Mouse (Mus musculus) left cerebral cortex, postnatal 4 days (tissue): Measurements from ENCODE around the gene Sirt7. TPM values are rescaled to one million over a fixed set of nuclear protein-coding genes. Genes with fewer than 3 reads are reported as not detected.

ENCODE experiments used
- DNase-seq: peaks from one replicate; pipeline ENCODE4 v3.0.0-alpha.2; 2022
- intact Hi-C: fragments of 180-260 bp; cut with DNase I; formaldehyde crosslinking; loops from one replicate; pipeline ENCODE4 v1.15.1; 2025
- total RNA-seq, 2 experiments: library from RNA; stranded (reverse); gene quantifications; 2 replicates each; pipeline ENCODE4 v1.2.3; 2021

Sirt7 gene
- total RNA-seq, 2 experiments from 2014 or later, result 37.5 to 38.0 TPM

- intact Hi-C loops, result no loop called here
Measured at GRCm38 (mm10) chr11:120642939-120643600, 18.0 kb upstream of the Sirt7 start.

GRCm38 (mm10) chr11:120641869-120642268, 16.8 kb upstream of the Sirt7 start:
- no peak for DNase-seq
- intact Hi-C loops, result no loop called here

More at GRCm38 (mm10) chr11:120642939-120643600, 18.0 kb upstream of the Sirt7 start:
- DNase-seq, result no peak

GRCm38 (mm10) chr11:120641255-120641654, 16.2 kb upstream of the Sirt7 start:
- intact Hi-C loops, result no loop called here

GRCm38 (mm10) chr11:120634810-120635209, 9.8 kb upstream of the Sirt7 start:
- intact Hi-C loops, result no loop called here
- DNase-seq, result no peak

More at GRCm38 (mm10) chr11:120641255-120641654, 16.2 kb upstream of the Sirt7 start:
- no peak for DNase-seq

- DNase-seq, result peak; percentile 94
- intact Hi-C loops, result no loop called here
Measured at GRCm38 (mm10) chr11:120633520-120634343, 8.7 kb upstream of the Sirt7 start, which contains the start of gene Mafg. Gene Mafg (minus strand): TSS chr11:120633600.

GRCm38 (mm10) chr11:120632559-120633519, 7.8 kb upstream of the Sirt7 start:
- DNase-seq, result peak; percentile 52

GRCm38 (mm10) chr11:120631726-120632448, 6.8 kb upstream of the Sirt7 start:
- intact Hi-C loops, result no loop called here
- no peak for DNase-seq

More at GRCm38 (mm10) chr11:120632559-120633519, 7.8 kb upstream of the Sirt7 start:
- intact Hi-C loops, result no loop called here

GRCm38 (mm10) chr11:120630881-120631725, 6.1 kb upstream of the Sirt7 start:
- no peak for DNase-seq
- intact Hi-C loops, result no loop called here

- intact Hi-C loops, result no loop called here
- no peak for DNase-seq
Measured at GRCm38 (mm10) chr11:120630401-120630871, 5.4 kb upstream of the Sirt7 start.

GRCm38 (mm10) chr11:120629911-120630310, 4.9 kb upstream of the Sirt7 start:
- DNase-seq, result no peak
- intact Hi-C loops, result loop anchor here (10.0 kb wide), 1 partner anchor 85 kb away; the partner anchor contains the start of genes Cenpx and Lrrc45

GRCm38 (mm10) chr11:120629341-120629730, 4.3 kb upstream of the Sirt7 start:
- intact Hi-C loops, result loop anchor here (10.0 kb wide), 1 partner anchor 85 kb away; the partner anchor contains the start of genes Cenpx and Lrrc45
- no peak for DNase-seq

- intact Hi-C loops, result loop anchor here (10.0 kb wide), 1 partner anchor 86 kb away; the partner anchor contains the start of genes Cenpx and Lrrc45
- DNase-seq, result no peak
Measured at GRCm38 (mm10) chr11:120628601-120629340, 3.7 kb upstream of the Sirt7 start.

- no peak for DNase-seq
- intact Hi-C loops, result loop anchor here (10.0 kb wide), 1 partner anchor 87 kb away; the partner anchor contains the start of genes Cenpx and Lrrc45
Measured at GRCm38 (mm10) chr11:120627468-120628300, 2.6 kb upstream of the Sirt7 start.

GRCm38 (mm10) chr11:120626785-120627467, 1.9 kb upstream of the Sirt7 start:
- DNase-seq, result no peak
- intact Hi-C loops, result loop anchor here (10.0 kb wide), 1 partner anchor 88 kb away; the partner anchor contains the start of genes Cenpx and Lrrc45

- intact Hi-C loops, result loop anchor here (10.0 kb wide), 1 partner anchor 90 kb away; the partner anchor contains the start of genes Cenpx and Lrrc45
- DNase-seq, result peak; percentile 87
Measured at GRCm38 (mm10) chr11:120624680-120625111, 344 bp downstream of the Sirt7 start.
